Mouse (Mus musculus) cerebellum, adult 2 months (tissue): ENCODE data around the gene Rps11.

Experiments used
- CTCF ChIP-seq: fragments of 200-500 bp; IDR thresholded peaks from 2 replicates; pipeline ENCODE4 v1.5.1; 2011; ENCODE audit warnings: low read depth, mild to moderate bottlenecking, control low read depth, low read length, moderate library complexity, borderline replicate concordance; ENCODE audit not compliant: insufficient read depth
- POLR2A ChIP-seq: fragments of 200-500 bp; IDR thresholded peaks from 2 replicates; pipeline ENCODE4 v1.6.1; 2011; ENCODE audit warnings: low read length, control low read depth, borderline replicate concordance; ENCODE audit not compliant: insufficient read depth

GRCm38 (mm10) chr7:45129318-45129717, 5.1 kb upstream of the Rps11 start:
- TF ChIP-seq POLR2A (no peak), CTCF (no peak)
